Mouse (Mus musculus): ENCODE data around the gene Micall2.

DNA sequence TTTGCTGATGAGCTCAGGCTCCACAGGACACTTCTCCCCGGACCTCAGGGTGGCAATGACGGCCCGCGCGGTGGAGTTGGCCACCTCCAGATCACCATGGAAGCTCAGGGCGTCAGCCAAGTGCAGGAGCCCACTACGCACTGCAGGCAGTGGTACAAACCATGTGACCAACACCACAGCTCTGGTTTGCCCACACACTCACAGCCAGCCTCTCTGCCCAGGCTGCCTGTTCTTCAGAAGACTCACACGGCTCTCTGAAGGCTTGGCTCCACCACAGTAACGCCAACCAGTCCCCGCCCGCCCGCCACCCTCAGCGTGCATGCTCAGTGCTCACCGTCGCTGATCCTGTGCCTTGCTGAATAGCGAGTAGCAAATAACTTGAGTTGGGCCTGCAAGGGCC, 22.0 kb upstream of the Micall2 start:
- TF ChIP-seq CTCF (IDR thresholded peaks at IDR 0.05; ENCODE audit: low read depth, low read length) (no peak), POLR2A (IDR thresholded peaks at IDR 0.05; ENCODE audit: extremely low read depth, insufficient read depth, low read length) (no peak)
